Mouse (Mus musculus): Measurements from ENCODE around the gene Pold2. TPM values are rescaled to one million over a fixed set of nuclear protein-coding genes. Genes with fewer than 3 reads are reported as not detected.
A peak's percentile ranks its signal among the peaks of the same experiment; 100 is the strongest.

Pold2 gene
- polyA plus RNA-seq, 1 experiment from 2014 or later: 105 TPM

DNA sequence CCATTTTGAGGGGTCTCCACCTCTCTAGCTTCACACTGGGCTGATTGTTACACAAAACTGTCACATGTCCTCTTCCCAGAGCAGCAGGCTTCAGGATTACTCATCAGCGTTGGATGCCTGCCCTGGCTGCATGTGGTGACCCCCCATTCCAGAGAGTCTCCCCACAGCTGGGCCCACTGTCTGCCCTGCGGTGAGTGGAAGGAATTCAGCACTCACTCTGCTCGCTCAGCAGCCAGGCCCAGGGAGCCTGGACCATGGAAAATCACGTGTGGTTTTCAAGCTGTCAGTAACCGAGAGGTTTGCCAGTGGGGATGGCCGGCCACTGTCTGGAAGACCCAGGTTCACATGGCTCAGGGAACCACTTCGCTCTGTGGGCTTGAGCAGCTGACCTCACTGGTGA lies 22.2 kb downstream of the Pold2 start:
- ATAC-seq (replicated peaks; ENCODE audit: insufficient number of reproducible peaks, low FRiP score, low TSS enrichment, low read depth) (no peak), DNase-seq (ENCODE audit: low spot score) (peak; percentile 20)
- H3K9me3 ChIP-seq (replicated peaks; ENCODE audit: control insufficient read depth, low read length): no peaks in the 10 kb centered on the region
- no peaks in the 10 kb centered on the region for H3K36me3 ChIP-seq (replicated peaks; ENCODE audit: control insufficient read depth, insufficient read depth, low read depth, low read length)
- no peak overlapping the region for H3K27ac ChIP-seq (replicated peaks; ENCODE audit: low read depth, low read length)
- H3K27me3 ChIP-seq (ENCODE audit: control insufficient read depth, insufficient read depth, low read length): peaks cover 2% of the 10 kb centered on the region; the same call in 1 of the 2 replicates
- WGBS: 37% methylated on average over 7 of the region's 7 CpGs
- no peak overlapping the region for H3K9ac ChIP-seq (replicated peaks; ENCODE audit: low read length)
- no peak overlapping the region for H3K4me3 ChIP-seq (ENCODE audit: low read depth, low read length)
- H3K4me1 ChIP-seq (ENCODE audit: control insufficient read depth, insufficient read depth, low read length): no peaks in the 10 kb centered on the region
- H3K4me2 ChIP-seq (ENCODE audit: low read depth, low read length): no peak overlapping the region

DNA sequence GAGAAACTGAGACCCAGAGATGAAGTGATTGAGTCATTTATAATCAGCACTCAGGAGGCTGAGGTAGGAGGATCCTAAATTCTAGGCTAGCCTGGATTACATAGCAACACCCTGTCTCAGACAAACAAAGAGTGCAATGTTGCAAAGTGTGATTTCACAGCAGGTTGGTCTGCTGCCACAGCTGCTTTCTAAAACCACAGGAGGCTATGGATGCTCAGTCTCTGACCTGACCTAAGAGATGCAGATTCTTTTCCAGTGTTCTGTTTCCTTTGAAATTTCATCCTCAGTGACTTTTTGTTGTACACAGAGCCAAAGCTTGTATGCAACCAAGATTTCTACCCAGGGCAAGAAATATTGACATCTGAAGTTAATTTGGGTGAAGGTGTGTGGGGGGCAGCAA lies 22.6 kb downstream of the Pold2 start:
- H3K9me3 ChIP-seq (replicated peaks; ENCODE audit: control insufficient read depth, low read length): no peaks in the 10 kb centered on the region
- no peaks in the 10 kb centered on the region for H3K36me3 ChIP-seq (replicated peaks; ENCODE audit: control insufficient read depth, insufficient read depth, low read depth, low read length)
- H3K27me3 ChIP-seq (ENCODE audit: control insufficient read depth, insufficient read depth, low read length): 0 out of 2 replicates have a peak, but pooled peaks cover 2% of the 10 kb centered on the region
- H3K4me2 ChIP-seq (ENCODE audit: low read depth, low read length): no peak overlapping the region
- ATAC-seq (replicated peaks; ENCODE audit: insufficient number of reproducible peaks, low FRiP score, low TSS enrichment, low read depth) (no peak), DNase-seq (ENCODE audit: low spot score) (no peak)
- H3K4me1 ChIP-seq (ENCODE audit: control insufficient read depth, insufficient read depth, low read length): no peaks in the 10 kb centered on the region
- no peak overlapping the region for H3K4me3 ChIP-seq (ENCODE audit: low read depth, low read length)
- H3K27ac ChIP-seq (replicated peaks; ENCODE audit: low read depth, low read length): no peak overlapping the region
- no peak overlapping the region for H3K9ac ChIP-seq (replicated peaks; ENCODE audit: low read length)

DNA sequence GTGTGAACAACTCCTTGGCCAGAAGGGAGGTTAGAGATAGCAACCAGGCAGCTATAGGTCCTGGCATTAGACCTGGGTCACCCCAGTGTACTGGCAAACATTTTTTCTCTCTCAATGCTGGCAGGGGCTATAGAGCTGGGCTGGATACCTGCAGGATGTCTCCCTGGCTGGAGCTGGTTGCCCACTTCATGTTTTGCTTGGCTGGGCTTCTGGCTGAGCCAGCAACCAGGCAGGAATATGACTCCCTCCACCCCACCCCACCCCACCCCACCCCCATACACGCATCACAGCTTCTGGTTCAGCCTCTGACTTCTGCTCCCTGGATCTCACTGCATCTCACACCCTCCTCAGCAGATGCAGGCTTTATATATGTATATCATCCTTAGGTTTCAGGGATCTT lies 25.8 kb downstream of the Pold2 start:
- Histone ChIP-seq H3K9me3 (replicated peaks; ENCODE audit: control insufficient read depth, low read length) (no peaks in the 10 kb centered on the region), H3K27me3 (ENCODE audit: control insufficient read depth, insufficient read depth, low read length) (no peaks in the 10 kb centered on the region), H3K36me3 (replicated peaks; ENCODE audit: control insufficient read depth, insufficient read depth, low read depth, low read length) (no peaks in the 10 kb centered on the region), H3K27ac (replicated peaks; ENCODE audit: low read depth, low read length) (no peak overlapping the region), H3K4me1 (ENCODE audit: control insufficient read depth, insufficient read depth, low read length) (no peaks in the 10 kb centered on the region), H3K9ac (replicated peaks; ENCODE audit: low read length) (no peak overlapping the region; the same call in 1 of the 2 replicates), H3K4me2 (ENCODE audit: low read depth, low read length) (no peak overlapping the region), H3K4me3 (ENCODE audit: low read depth, low read length) (no peak overlapping the region)
- DNase-seq (ENCODE audit: low spot score): no peak
- WGBS: 61% methylated on average over 1 of the region's 1 CpGs
- no peak for ATAC-seq (replicated peaks; ENCODE audit: insufficient number of reproducible peaks, low FRiP score, low TSS enrichment, low read depth)

DNA sequence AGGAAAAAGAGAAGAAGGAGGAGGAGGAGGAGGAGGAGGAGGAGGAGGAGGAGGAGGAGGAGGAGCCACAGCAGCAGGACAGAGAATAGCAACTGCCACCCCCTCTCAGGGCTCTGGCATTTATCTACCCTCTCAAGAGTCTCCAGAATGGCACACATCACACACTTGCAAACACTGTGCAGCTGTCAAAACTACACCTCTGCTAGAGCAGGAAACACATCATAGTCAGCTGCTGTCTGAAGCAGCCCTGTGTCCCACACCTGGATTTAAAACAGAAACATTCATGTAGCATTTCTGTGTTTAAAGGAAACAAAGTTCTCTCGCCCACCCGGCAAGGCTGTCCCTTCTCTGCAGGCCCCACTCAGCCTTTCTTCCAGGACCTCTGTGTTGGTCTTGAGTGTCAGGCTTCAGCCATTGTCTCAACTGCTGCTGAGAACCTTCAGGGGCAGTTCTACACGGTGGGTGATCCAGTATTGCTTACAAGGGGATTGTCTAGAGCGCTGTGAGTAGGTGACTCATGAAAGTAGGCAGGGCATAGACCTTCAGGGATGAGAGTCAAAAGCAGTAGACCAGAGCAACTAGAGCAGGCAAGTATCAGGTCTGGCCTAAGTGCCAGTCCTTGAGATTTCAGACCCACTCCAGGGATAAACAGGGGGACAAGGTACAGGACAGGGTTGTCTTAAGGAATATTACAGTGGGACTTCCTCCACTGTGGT lies 26.9 kb downstream of the Pold2 start:
- H3K4me2 ChIP-seq (ENCODE audit: low read depth, low read length): no peak overlapping the region
- no peak for DNase-seq (ENCODE audit: low spot score)
- no peaks in the 10 kb centered on the region for H3K9me3 ChIP-seq (replicated peaks; ENCODE audit: control insufficient read depth, low read length)
- no peak overlapping the region for H3K9ac ChIP-seq (replicated peaks; ENCODE audit: low read length)
- H3K4me1 ChIP-seq (ENCODE audit: control insufficient read depth, insufficient read depth, low read length): no peaks in the 10 kb centered on the region
- no peaks in the 10 kb centered on the region for H3K27me3 ChIP-seq (ENCODE audit: control insufficient read depth, insufficient read depth, low read length)
- H3K36me3 ChIP-seq (replicated peaks; ENCODE audit: control insufficient read depth, insufficient read depth, low read depth, low read length): no peaks in the 10 kb centered on the region
- 54% methylated on average over 4 of the region's 4 CpGs for WGBS
- no peak for ATAC-seq (replicated peaks; ENCODE audit: insufficient number of reproducible peaks, low FRiP score, low TSS enrichment, low read depth)
- no peak overlapping the region for H3K4me3 ChIP-seq (ENCODE audit: low read depth, low read length)
- no peak overlapping the region for H3K27ac ChIP-seq (replicated peaks; ENCODE audit: low read depth, low read length)

DNA sequence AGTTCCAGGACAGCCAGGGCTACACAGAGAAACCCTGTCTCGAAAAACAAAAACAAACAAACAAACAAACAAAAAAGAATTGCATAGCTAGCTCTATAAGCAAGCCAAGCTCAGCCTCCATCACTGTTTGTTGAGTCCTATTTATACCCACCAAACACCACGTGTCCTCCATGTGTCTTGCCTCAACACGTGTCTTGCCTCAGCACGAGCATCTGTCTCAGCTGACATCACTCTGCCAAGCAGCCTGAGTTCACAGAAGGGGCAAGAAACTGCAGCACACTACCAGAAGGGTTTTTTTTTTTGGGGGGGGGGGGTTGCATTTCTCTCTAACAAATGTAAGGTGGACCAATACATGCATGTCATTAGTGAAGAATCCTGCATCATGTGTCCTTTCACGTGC lies 27.6 kb downstream of the Pold2 start:
- 73% methylated on average over 5 of the region's 5 CpGs for WGBS
- Histone ChIP-seq H3K9ac (replicated peaks; ENCODE audit: low read length) (no peak overlapping the region), H3K27me3 (ENCODE audit: control insufficient read depth, insufficient read depth, low read length) (no peaks in the 10 kb centered on the region), H3K36me3 (replicated peaks; ENCODE audit: control insufficient read depth, insufficient read depth, low read depth, low read length) (no peaks in the 10 kb centered on the region), H3K4me1 (ENCODE audit: control insufficient read depth, insufficient read depth, low read length) (no peaks in the 10 kb centered on the region), H3K4me2 (ENCODE audit: low read depth, low read length) (no peak overlapping the region), H3K4me3 (ENCODE audit: low read depth, low read length) (no peak overlapping the region), H3K9me3 (replicated peaks; ENCODE audit: control insufficient read depth, low read length) (no peaks in the 10 kb centered on the region), H3K27ac (replicated peaks; ENCODE audit: low read depth, low read length) (no peak overlapping the region)
- DNase-seq (ENCODE audit: low spot score) (no peak), ATAC-seq (replicated peaks; ENCODE audit: insufficient number of reproducible peaks, low FRiP score, low TSS enrichment, low read depth) (no peak)

- H3K9ac ChIP-seq (replicated peaks; ENCODE audit: low read length): no peak overlapping the region
- H3K27ac ChIP-seq (replicated peaks; ENCODE audit: low read depth, low read length): no peak overlapping the region
- no peak overlapping the region for H3K4me2 ChIP-seq (ENCODE audit: low read depth, low read length)
- no peaks in the 10 kb centered on the region for H3K27me3 ChIP-seq (ENCODE audit: control insufficient read depth, insufficient read depth, low read length)
- DNase-seq (ENCODE audit: low spot score) (no peak), ATAC-seq (replicated peaks; ENCODE audit: insufficient number of reproducible peaks, low FRiP score, low TSS enrichment, low read depth) (no peak)
- H3K4me3 ChIP-seq (ENCODE audit: low read depth, low read length): no peak overlapping the region
- no peaks in the 10 kb centered on the region for H3K36me3 ChIP-seq (replicated peaks; ENCODE audit: control insufficient read depth, insufficient read depth, low read depth, low read length)
- 78% methylated on average over 2 of the region's 2 CpGs for WGBS
- no peaks in the 10 kb centered on the region for H3K9me3 ChIP-seq (replicated peaks; ENCODE audit: control insufficient read depth, low read length)
- no peaks in the 10 kb centered on the region for H3K4me1 ChIP-seq (ENCODE audit: control insufficient read depth, insufficient read depth, low read length)
Observed at GRCm38 (mm10) chr11:5849316-5849715, 28.8 kb downstream of the Pold2 start.

DNA sequence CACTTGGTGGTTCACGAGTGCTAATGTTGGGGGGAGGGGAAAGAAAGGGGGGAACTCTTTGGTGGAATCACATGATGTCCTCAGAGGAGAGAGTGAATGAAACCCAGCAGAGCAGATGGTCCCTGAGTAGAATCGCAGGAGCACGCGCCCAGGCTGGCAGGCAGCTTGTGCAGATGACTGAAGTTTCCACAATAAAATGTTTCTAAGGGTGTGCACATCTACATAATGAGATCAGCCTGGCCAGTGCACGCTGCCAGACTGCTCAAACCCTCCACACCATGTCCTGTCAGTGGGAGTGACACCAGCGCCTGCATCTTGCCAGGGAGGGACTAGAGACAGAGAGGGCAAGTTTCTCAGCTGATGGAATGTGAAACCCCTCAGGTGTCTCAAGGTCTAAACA lies 29.4 kb downstream of the Pold2 start:
- H3K27me3 ChIP-seq (ENCODE audit: control insufficient read depth, insufficient read depth, low read length): no peaks in the 10 kb centered on the region
- no peaks in the 10 kb centered on the region for H3K36me3 ChIP-seq (replicated peaks; ENCODE audit: control insufficient read depth, insufficient read depth, low read depth, low read length)
- H3K4me3 ChIP-seq (ENCODE audit: low read depth, low read length): no peak overlapping the region
- no peak overlapping the region for H3K4me2 ChIP-seq (ENCODE audit: low read depth, low read length)
- ATAC-seq (replicated peaks; ENCODE audit: insufficient number of reproducible peaks, low FRiP score, low TSS enrichment, low read depth): no peak
- WGBS: 72% methylated on average over 6 of the region's 6 CpGs
- H3K9me3 ChIP-seq (replicated peaks; ENCODE audit: control insufficient read depth, low read length): no peaks in the 10 kb centered on the region
- no peak overlapping the region for H3K27ac ChIP-seq (replicated peaks; ENCODE audit: low read depth, low read length)
- H3K4me1 ChIP-seq (ENCODE audit: control insufficient read depth, insufficient read depth, low read length): no peaks in the 10 kb centered on the region
- no peak for DNase-seq (ENCODE audit: low spot score)
- no peak overlapping the region for H3K9ac ChIP-seq (replicated peaks; ENCODE audit: low read length)

DNA sequence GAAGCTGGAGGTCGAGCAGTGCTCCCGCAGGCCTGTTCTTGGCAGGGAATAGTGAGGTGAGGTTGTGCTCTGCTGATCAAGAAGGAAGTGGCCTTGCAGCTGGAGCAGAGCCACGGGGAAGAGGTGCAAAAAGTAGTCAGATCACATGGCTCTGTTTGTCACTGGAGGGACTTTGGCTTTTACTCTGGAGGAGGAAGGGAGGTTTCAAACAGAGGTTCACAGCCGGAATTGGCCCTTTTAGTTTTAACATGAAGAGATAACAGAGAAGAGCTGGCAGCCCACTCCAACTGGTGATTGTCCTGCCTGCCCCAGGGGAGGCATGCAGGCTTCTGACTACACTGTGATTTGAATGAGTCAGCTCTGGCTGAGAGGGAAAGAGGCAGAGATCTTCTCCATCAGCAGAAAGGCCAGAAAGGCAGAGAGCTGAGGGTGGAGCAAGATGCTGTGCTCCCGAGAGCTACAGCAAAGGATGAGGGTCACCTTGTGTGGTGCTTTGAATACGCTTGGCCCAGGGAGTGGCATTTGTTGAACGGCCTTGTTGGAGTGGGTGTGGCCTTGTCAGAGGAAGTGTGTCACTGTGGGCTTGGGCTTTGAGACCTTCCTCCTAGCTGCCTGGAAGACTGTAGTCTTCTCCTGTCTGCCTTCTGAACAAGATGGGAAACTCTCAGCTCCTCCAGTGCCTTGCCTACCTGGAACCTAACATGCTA lies 31.3 kb downstream of the Pold2 start:
- Histone ChIP-seq H3K4me3 (ENCODE audit: low read depth, low read length) (no peak overlapping the region), H3K27ac (replicated peaks; ENCODE audit: low read depth, low read length) (no peak overlapping the region), H3K27me3 (ENCODE audit: control insufficient read depth, insufficient read depth, low read length) (no peaks in the 10 kb centered on the region), H3K4me1 (ENCODE audit: control insufficient read depth, insufficient read depth, low read length) (no peaks in the 10 kb centered on the region), H3K9ac (replicated peaks; ENCODE audit: low read length) (no peak overlapping the region), H3K9me3 (replicated peaks; ENCODE audit: control insufficient read depth, low read length) (no peaks in the 10 kb centered on the region), H3K36me3 (replicated peaks; ENCODE audit: control insufficient read depth, insufficient read depth, low read depth, low read length) (no peaks in the 10 kb centered on the region), H3K4me2 (ENCODE audit: low read depth, low read length) (no peak overlapping the region)
- ATAC-seq (replicated peaks; ENCODE audit: insufficient number of reproducible peaks, low FRiP score, low TSS enrichment, low read depth): no peak
- no peak for DNase-seq (ENCODE audit: low spot score)
- WGBS: 70% methylated on average over 7 of the region's 7 CpGs

Measured in embryonic facial prominence, embryonic 11.5 days (tissue).